Mouse (Mus musculus) bone marrow macrophage, adult 2 months (primary cell): ENCODE measurements around the gene Zscan12.

ENCODE experiments used
- CTCF ChIP-seq: IDR thresholded peaks from 2 replicates; pipeline ENCODE4 v1.5.1; 2012; ENCODE audit warnings: low read depth, mild to moderate bottlenecking, low read length, moderate library complexity
- POLR2A ChIP-seq: IDR thresholded peaks from 2 replicates; pipeline ENCODE4 v1.6.1; 2012; ENCODE audit warnings: mild to moderate bottlenecking, low read depth, low read length, borderline replicate concordance

DNA sequence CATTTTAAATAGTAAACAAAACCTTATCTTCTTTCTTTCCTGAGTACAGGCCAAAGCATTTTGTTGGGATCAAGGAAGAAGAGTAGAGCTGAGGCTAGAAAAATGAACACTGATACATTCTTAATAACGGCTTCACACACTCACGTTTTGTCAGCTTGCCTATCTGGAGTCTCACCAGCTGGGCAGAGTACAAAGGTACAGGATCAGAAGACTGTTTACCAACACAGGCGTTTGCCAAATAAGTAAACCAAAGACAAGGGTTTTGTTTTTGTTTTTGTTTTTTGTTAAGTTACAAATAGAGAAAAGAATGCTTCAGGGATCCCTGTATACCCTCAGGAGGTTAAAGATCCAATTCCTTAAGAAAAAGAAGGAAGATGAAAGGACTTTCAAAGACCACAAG is 38.5 kb downstream of the Zscan12 start:
- TF ChIP-seq POLR2A (no peak), CTCF (no peak)
